Mouse (Mus musculus): ENCODE measurements around the gene Gm21972.

Gene Gm21972

DNA sequence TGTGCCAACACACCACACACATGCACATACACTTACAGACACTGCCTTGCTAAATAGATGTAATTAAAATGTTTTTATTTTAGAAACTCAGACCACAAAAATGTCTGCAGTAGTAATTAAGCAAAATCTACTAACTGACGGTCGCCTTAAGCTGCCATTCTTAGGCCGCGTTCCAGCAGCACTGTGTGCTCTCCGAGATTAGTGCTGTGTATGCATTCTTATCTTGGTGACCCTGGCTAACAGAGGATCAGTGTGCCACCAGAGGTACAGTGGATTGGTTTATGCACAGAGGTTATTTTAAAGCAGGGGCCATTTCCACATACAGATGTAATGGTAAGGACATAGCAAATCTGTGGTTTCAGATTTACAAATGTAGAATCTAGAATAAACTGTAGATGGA is 27.6 kb downstream of the Gm21972 start:
- no peak for DNase-seq (ENCODE audit: low read depth)

DNA sequence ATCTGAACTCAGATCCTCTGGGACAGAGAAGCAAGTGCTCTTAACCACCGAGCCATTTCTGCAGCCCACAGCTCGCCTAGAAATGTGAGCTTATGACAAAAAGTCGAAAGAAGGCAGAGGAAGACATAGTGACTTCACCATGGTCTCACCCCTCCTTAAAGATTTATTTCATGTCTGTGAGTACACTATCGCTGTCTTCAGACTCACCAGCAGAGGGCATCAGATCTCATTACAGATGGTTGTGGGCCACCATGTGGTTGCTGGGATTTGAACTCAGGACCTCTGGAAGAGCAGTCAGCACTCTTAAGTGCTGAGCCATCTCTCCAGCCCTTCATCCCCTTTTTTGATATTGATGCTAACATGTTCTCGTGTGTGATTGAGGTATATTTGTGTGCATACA is 41.2 kb downstream of the Gm21972 start:
- DNase-seq (ENCODE audit: low read depth): no peak

DNA sequence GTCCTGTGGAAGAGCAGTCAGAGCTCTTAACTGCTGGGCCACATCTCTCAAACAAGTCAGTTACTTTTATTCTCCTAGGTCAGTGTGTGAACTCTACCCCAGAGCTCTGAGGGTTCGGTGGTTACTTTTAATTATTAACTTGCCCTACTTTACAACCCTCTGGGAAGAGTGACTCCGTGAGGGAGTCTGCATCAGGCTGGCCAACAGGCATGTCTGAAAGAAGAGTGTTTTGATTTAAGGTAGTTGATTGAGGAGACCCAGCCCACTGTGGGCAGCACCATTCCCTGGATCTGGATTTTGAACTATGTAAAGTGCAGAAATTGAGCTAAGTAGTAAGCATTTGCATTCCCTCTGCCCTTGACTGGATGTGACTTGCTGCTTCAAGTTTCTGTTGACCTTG is 42.6 kb downstream of the Gm21972 start:
- DNase-seq (ENCODE audit: low read depth): no peak

DNA sequence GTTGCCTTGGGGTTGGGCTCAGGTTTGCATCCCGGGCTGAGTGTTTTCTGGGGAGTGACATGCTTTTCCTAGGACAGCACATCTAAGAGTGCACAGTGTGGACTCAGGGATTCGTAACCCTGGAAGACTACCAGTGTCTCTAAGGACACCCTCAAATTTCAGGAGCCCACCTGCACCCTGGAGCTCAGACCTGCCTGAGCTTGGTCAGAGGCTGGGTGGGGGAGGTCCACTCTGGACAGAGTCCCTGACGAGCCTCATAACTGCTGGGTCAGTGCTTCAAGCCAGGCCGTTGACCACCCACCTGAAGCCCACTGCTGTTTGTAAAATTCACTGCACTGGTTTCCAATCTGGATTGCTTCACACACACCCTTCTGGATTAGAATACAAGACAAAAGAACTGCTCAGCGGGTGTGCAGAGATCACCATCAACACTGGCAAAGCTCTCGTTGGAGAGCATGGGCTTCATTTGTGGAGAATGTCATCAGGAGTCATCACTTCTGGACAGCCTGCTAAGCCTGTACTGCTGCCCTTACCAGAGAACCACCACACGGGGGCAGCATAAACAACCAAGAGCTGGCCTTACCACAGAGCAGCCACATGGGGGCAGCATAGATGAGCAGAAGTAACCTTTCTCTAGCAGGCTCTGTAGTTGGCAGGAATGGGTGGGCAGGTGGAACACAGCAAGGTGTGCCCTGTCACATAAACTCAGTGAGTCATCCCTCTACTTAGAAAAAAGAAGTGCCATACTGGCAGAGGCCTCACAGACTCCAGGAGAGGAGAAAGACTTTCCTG is 45.2 kb downstream of the Gm21972 start:
- peak; percentile 91 for DNase-seq (ENCODE audit: low read depth)

DNA sequence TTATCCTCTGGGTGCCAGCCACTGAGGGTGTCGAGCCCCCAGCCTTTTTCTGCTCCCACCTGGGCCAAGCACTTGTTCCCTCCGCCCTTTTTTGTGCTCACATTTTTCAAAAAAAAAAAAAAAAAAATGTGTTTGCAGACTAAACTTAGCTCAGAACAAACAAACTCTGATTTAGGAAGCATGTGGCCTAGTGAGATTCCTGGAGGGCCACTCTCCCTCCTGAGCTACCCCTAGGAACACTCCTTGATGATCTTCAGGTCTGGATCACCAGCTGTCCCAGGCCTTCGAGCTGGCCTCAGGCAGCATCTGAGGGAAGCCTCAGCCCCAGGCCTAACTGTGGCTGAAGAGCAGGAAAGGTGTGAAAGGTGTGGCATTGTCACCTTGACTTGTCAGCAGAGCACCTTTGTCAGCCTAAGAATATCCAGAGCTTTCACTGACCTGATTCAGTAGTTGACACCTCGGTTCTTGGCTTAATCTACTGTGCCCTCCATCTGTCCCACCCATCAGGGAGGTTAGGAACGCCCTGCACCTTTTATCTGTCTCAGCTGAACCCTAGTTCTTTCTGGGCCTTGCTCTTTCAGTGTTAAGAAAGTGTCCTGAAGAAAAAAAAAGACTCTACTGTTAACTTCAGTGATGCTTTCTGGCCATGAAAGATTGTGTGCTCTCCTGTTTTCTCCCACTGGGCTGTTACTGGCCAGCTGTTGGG is 48.7 kb downstream of the Gm21972 start:
- no peak for DNase-seq (ENCODE audit: low read depth)

GRCm38 (mm10) chr1:86183577-86184263 is 50.3 kb downstream of the Gm21972 start:
- no peak for DNase-seq (ENCODE audit: low read depth)

- DNase-seq (ENCODE audit: low read depth): peak; percentile 92
These were observed 53.3 kb downstream of the Gm21972 start for GRCm38 (mm10) chr1:86186762-86187161.

- DNase-seq (ENCODE audit: low read depth): no peak
These were observed 54.4 kb downstream of the Gm21972 start for GRCm38 (mm10) chr1:86187856-86188255.

DNA sequence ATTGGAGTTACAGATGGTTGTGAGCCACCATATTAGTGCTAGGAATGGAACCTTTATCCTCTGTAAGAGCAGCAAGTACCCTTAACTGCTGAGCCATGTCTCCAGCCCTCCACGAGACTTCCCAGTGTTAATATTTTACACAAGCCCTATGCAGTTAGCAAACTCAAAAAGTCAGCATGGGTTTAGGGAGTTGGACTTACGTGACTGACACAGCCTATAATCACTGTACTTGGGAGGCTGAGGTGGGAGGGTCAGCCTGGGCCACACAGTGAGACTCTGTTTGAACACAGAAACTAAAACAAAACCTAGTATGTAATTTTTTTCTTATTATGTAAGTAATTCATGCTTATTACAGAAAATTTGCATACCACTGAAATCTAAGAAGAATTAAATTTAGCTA is 54.8 kb downstream of the Gm21972 start:
- DNase-seq (ENCODE audit: low read depth): no peak

DNA sequence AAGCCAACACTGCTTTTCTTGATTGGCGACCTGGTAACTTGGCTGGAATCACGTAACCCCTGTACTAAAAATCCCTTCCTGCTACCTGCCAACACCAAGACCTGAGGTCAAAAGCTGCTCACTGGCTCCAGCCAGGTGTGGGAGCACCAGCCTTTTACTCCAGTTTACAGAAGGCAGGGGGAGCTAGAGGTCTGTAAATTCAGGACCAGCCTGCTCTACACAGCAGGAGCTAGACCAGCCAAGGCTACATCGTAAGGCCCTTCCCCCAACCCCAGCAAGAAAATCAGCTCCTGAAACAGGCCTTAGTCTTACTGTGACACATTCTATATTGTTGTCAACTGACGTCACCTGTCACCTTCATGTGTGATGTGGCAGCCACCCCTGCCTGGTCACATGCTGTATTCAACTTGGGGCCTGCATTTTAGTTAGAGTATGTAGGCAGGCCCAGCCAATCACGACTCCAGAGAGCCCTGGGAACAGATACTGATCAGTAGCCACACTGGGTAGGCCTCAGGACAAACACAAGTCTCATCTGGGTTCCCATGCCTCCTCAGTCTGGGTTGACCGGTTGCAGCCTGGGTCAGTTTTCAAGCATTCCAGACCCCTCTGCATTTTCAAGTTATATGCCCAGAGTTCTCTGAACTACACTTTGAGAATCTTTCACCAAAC is 55.7 kb downstream of the Gm21972 start:
- peak; percentile 71 for DNase-seq (ENCODE audit: low read depth)

- DNase-seq (ENCODE audit: low read depth): peak; percentile 82
These were observed 57.4 kb downstream of the Gm21972 start for GRCm38 (mm10) chr1:86190843-86191242.

GRCm38 (mm10) chr1:86194044-86194443 is 60.6 kb downstream of the Gm21972 start:
- no peak for DNase-seq (ENCODE audit: low read depth)

DNA sequence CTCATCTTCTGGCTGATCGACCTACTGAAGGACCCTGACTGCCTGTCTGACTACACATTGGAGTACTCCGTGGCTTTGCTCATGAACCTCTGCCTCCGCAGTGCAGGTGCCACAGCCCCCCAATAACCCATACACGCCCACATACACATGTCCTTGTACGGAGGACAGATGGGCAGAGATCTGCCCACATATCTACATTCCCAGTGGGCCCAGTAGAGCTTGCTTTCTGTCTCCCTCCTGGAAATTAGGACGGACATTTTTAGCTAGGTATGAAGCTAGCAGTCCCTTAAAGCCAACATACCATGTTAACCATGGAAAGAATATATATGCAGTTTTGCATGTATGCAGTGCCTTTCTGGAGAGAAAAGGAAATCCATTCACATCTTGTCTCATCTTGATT is 64.8 kb downstream of the Gm21972 start:
- no peak for DNase-seq (ENCODE audit: low read depth)

- no peak for DNase-seq (ENCODE audit: low read depth)
These were observed 65.6 kb downstream of the Gm21972 start for GRCm38 (mm10) chr1:86199026-86199425.

DNA sequence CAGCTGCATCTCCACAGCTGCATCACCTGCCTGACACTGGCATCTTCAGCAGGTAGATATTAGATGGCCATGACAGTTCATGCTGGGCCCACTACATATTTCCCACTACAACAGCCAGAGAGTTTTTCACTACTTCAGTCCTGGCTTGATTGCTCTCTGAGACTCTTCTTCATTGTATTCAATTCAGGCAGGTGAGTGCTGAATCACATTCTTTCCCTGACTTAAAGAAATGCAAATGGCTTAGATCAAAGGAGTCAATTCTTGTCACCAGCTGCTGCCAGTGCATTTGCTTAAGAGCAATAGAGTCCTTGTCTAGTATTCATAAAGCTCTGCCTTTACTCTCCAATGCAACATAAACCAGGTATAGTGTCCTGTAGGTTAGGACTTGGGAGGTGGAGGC is 67.9 kb downstream of the Gm21972 start:
- DNase-seq (ENCODE audit: low read depth): no peak

DNA sequence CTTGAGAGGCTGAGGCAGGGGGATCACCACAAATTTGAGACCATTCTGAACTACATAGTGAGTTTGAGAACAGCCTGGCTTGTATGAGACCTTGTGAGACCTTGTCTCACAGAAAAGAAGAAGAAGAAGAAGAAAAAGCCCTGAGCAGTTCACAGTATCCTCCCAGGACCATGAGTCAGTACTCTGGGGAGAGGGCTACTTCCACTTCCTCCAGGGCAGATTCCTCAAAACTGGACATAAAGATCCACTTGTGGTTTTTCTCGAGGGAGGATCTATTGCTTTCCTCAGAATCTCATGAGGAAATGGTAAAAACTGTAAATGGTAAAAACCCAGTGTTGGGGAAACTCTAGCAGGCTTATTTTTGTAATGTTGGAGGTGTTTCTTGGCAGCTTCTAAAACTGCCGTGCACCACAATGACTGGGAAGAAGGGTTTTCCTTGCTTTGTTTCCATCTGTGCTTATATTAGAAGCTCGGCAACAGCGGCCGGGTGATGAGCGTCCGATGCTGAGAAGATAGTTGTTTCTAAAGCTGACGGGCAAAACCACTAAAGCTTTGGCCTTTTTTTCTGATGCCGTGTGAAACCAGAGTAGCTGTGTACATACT is 69.3 kb downstream of the Gm21972 start:
- no peak for DNase-seq (ENCODE audit: low read depth)

DNA sequence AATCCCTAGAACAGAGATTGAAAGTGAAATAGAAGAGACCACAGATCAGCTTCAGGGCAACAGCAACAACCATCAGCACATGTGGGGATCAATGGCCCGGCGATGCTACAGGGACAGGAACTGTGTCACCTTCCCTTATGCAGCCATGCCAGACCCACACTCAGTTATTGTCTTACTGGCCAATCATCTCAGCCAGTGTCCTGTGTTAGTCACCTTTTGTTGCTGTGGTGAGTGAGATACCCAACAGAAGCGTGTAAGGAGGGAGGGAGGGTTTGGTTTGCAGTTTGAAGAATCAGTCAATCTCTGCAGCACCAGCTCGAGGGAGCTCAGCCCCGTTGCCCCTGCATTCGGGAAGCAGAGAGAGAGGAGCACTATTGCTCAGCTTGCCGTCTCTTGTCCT is 77.2 kb downstream of the Gm21972 start:
- peak; percentile 55 for DNase-seq (ENCODE audit: low read depth)

GRCm38 (mm10) chr1:86211498-86211897 is 78.1 kb downstream of the Gm21972 start:
- no peak for DNase-seq (ENCODE audit: low read depth)

Measured in 416B (cell line).